Mouse (Mus musculus) ES-Bruce4 (cell line): Measurements from ENCODE around the gene Chtop.

Experiments
- CTCF ChIP-seq: IDR thresholded peaks from one replicate; pipeline ENCODE4 v1.8.1; 2011; ENCODE audit warnings: low read depth, low read length
- EP300 ChIP-seq: IDR thresholded peaks from 2 replicates; pipeline ENCODE4 v1.6.1; 2011; ENCODE audit warnings: low read depth, low read length; ENCODE audit not compliant: insufficient read depth

DNA sequence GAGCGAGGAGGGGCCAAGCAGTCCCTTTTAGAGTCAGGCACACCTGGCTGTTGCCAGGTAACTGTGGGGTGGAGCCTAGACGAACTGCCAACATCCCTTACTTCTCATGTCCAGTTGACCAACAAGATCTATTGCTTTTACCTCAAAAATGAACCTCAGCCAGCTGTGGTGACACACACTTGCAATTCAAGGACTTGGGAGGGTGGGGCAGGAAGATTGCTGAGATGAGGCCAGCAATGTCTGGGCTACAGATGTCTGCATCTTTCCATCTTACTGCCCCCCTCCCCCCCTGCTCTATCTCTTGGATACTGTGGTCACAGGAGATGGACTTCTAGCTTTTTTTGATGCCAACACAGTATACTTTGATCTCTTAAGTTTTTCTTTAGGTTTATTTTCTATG, 42.9 kb upstream of the Chtop start:
- no peak for TF ChIP-seq CTCF
- no peak for TF ChIP-seq EP300
